Mouse (Mus musculus) naive thymus-derived CD4-positive, alpha-beta T cell, adult 2 months (primary cell): Measurements from ENCODE around the gene Itpr3.

Source experiments
- DNase-seq: peaks from one replicate; pipeline ENCODE4 v3.0.0-alpha.2; 2011; ENCODE audit warnings: low read depth

Gene Itpr3

GRCm38 (mm10) chr17:27038335-27039050 lies 18.6 kb upstream of the Itpr3 start:
- DNase-seq: no peak

GRCm38 (mm10) chr17:27039432-27040102 lies 17.5 kb upstream of the Itpr3 start:
- no peak for DNase-seq

GRCm38 (mm10) chr17:27040304-27041045 lies 16.6 kb upstream of the Itpr3 start:
- DNase-seq: peak; percentile 45

- DNase-seq: no peak
Observed at GRCm38 (mm10) chr17:27041046-27041786, 15.9 kb upstream of the Itpr3 start.

GRCm38 (mm10) chr17:27041787-27042055 lies 15.4 kb upstream of the Itpr3 start:
- no peak for DNase-seq

GRCm38 (mm10) chr17:27042840-27043239 lies 14.3 kb upstream of the Itpr3 start:
- no peak for DNase-seq

GRCm38 (mm10) chr17:27045164-27045563 lies 11.9 kb upstream of the Itpr3 start:
- no peak for DNase-seq

- DNase-seq: no peak
Observed at GRCm38 (mm10) chr17:27047762-27048444, 9.2 kb upstream of the Itpr3 start.

- DNase-seq: no peak
Observed at GRCm38 (mm10) chr17:27048445-27049239, 8.5 kb upstream of the Itpr3 start.

GRCm38 (mm10) chr17:27050853-27051252 lies 6.3 kb upstream of the Itpr3 start:
- DNase-seq: no peak

GRCm38 (mm10) chr17:27051514-27051913 lies 5.6 kb upstream of the Itpr3 start:
- DNase-seq: peak; percentile 61

- peak; percentile 93 for DNase-seq
Observed at GRCm38 (mm10) chr17:27056170-27056569, 934 bp upstream of the Itpr3 start.

- no peak for DNase-seq
Observed at GRCm38 (mm10) chr17:27057517-27058055, 482 bp downstream of the Itpr3 start.

- DNase-seq: no peak
Observed at GRCm38 (mm10) chr17:27060698-27061097, 3.6 kb downstream of the Itpr3 start.

GRCm38 (mm10) chr17:27061727-27062126 lies 4.6 kb downstream of the Itpr3 start:
- DNase-seq: no peak

GRCm38 (mm10) chr17:27062684-27063083 lies 5.6 kb downstream of the Itpr3 start:
- DNase-seq: no peak

GRCm38 (mm10) chr17:27063717-27064116 lies 6.6 kb downstream of the Itpr3 start:
- no peak for DNase-seq

- DNase-seq: no peak
Observed at GRCm38 (mm10) chr17:27064195-27064594, 7.1 kb downstream of the Itpr3 start.

- no peak for DNase-seq
Observed at GRCm38 (mm10) chr17:27066065-27066464, 9.0 kb downstream of the Itpr3 start.

- no peak for DNase-seq
Observed at GRCm38 (mm10) chr17:27069071-27069470, 12.0 kb downstream of the Itpr3 start.

GRCm38 (mm10) chr17:27070913-27071312 lies 13.8 kb downstream of the Itpr3 start:
- no peak for DNase-seq
